Mouse (Mus musculus): ENCODE measurements at regions not wholly inside any gene's neighbourhood (a gene's known extent, or its start where the extent isn't known, plus 50 kb on each side); places are given as distances from the start of the nearest gene placed in this dataset.
"Not testable (repeated sequence)": the region's sequence is repeated elsewhere in the genome, so short reads cannot be mapped to it uniquely, and the experiment has no call there.

DNA sequence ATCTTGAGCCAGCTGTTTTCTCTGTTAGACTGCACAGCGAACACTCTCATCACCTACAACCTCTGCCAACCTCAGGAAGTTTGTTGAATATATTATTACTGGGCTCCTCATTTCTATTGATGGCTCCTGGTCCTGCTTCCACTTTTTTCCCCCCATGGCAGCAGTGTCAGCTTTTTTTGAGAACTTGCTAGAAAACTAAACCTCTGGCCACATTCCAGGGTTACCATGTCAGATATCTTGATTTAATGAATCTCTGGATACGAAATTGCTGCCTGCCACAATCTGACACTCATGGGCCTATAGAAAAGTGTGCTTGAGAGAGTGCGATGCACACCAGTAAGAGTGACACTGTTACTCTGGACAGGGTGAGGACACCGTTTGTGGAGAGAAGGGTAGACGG lies 170.6 kb upstream of the Slc25a13 start:
- DNase-seq (ENCODE audit: low spot score): no peak

DNA sequence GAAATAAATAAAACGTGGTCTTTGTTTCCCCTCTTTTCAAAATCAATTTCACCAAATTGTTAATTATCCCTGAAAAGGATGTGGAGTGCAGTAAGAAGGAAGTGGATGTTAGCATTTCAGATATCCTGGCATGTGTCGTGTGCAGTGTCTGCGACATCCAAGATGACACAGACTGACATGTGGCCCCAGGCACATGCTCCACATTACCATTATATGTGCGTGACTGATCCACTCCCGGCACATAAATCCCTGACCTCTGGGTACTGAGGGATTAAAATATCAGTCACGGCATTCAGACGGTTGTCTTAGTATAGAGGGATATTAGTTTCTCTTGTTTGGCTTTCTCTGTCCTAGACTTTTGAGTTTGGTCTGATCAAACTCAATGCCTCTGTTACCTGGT lies 168.0 kb upstream of the Slc25a13 start:
- no peak for DNase-seq (ENCODE audit: low spot score)

DNA sequence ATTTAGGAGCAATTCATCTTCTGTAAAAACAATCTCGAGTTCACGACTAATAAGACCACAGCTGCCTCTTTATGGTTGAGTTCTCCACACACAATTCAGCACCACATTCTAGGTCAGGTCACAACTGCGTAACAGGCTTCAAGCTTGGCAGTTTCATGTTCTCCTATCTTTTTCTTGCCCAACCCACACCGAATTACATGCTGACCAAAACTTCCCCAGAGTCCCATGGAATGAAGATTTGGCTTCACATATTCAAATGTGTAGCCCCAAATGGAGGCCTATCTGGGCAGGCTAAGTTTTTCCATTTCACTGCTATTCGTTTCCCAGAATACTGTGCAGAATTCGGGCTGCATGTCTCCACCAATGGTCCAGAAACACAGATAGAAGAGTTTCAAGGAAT lies 167.5 kb upstream of the Slc25a13 start:
- no peak for DNase-seq (ENCODE audit: low spot score)

- DNase-seq (ENCODE audit: low spot score): no peak
These were observed 155.4 kb upstream of the Slc25a13 start for GRCm38 (mm10) chr6:6372421-6372820.

GRCm38 (mm10) chr6:6371444-6372093 lies 154.6 kb upstream of the Slc25a13 start:
- DNase-seq (ENCODE audit: low spot score): no peak

GRCm38 (mm10) chr6:6364037-6364436 lies 147.1 kb upstream of the Slc25a13 start:
- DNase-seq (ENCODE audit: low spot score): peak; percentile 54

GRCm38 (mm10) chr6:6362678-6363354 lies 145.8 kb upstream of the Slc25a13 start:
- no peak for DNase-seq (ENCODE audit: low spot score)

GRCm38 (mm10) chr6:6361181-6361580 lies 144.2 kb upstream of the Slc25a13 start:
- not testable (repeated sequence) for DNase-seq (ENCODE audit: low spot score)

DNA sequence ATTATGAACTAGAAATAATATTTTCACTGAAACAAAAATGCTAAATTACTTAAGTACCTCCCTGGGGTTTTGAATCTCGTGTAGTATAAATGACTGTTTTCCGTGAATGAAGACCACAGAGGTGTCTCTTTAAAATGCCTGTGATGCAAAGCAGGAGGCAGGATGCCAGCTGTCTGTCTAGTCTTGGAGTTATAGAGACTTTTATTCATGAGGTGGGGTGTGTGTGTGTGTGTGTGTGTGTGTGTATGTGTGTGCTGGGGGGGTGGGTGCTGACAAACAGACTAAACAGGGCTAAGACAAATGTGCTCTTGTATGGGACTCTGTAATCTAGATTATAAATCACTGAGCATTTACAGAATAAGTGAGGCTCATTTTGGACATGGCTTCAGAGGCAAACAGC lies 140.5 kb upstream of the Slc25a13 start:
- DNase-seq (ENCODE audit: low spot score): no peak

- no peak for DNase-seq (ENCODE audit: low spot score)
These were observed 140.0 kb upstream of the Slc25a13 start for GRCm38 (mm10) chr6:6356967-6357366.

DNA sequence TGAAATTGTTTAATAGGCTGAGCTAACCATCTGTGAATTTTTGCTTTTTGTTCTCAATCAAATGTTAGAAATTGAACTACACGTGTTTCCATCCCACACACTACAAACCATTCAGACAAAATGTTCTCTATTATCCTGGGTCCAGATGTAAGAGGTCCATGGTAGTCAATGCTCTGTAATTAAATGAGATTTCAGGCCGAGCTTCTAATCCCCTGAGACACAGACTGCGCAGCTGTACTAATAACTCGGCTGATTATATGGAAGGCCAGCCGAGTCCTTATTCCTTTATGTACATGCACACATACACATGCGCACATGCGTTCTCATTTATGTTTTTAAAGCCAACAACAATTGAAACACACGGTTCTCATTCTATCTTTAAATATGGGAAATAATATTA lies 118.3 kb upstream of the Slc25a13 start:
- no peak for DNase-seq (ENCODE audit: low spot score)

DNA sequence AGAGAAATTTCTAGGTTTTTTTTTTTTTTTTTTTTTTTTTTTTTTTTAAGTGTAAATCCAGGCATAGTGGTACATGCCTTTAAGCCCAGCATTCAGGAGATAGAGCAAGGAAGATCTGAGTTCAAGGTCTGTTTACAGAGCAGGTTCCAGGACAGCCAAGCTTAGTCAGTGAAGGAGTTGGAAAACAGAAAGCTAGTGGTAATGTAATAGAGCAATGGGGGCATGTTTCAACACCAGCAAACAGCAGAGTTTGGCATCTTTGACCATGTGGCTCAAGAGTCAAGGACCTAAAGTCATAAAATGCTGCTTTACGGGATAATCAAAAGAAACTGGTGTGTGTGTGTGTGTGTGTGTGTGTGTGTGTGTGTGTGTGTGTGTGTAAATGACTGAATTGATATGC lies 113.3 kb upstream of the Slc25a13 start:
- DNase-seq (ENCODE audit: low spot score): no peak

- no peak for DNase-seq (ENCODE audit: low spot score)
These were observed 108.5 kb upstream of the Slc25a13 start for GRCm38 (mm10) chr6:6325516-6325915.

DNA sequence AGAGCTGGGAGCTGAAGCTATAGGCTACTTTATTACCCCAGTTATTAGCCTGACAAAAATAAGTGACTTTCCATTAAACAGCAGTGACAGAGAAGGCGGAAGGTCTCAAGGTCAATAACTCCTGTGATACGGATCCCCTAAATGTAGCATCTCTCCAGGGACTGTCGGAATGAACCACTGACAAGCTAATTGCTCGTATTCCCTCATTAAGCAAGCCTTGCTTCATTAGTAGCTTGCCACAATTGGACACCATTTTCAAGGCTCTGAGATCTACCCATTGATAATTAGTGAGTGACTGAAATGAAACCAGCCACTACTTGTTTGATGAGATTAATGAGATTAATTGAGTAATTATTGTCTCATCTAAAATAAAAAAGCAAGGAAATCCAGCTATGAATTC lies 99.8 kb upstream of the Slc25a13 start:
- DNase-seq (ENCODE audit: low spot score): no peak

- DNase-seq (ENCODE audit: low spot score): no peak
These were observed 96.2 kb upstream of the Slc25a13 start for GRCm38 (mm10) chr6:6313171-6313570.

- no peak for DNase-seq (ENCODE audit: low spot score)
These were observed 93.2 kb upstream of the Slc25a13 start for GRCm38 (mm10) chr6:6310213-6310612.

GRCm38 (mm10) chr6:6307618-6308017 lies 90.6 kb upstream of the Slc25a13 start:
- no peak for DNase-seq (ENCODE audit: low spot score)

- peak; percentile 65 for DNase-seq (ENCODE audit: low spot score)
These were observed 86.8 kb upstream of the Slc25a13 start for GRCm38 (mm10) chr6:6303767-6304166.

- no peak for DNase-seq (ENCODE audit: low spot score)
These were observed 84.1 kb upstream of the Slc25a13 start for GRCm38 (mm10) chr6:6301001-6301510.

- DNase-seq (ENCODE audit: low spot score): peak; percentile 35
These were observed 82.2 kb upstream of the Slc25a13 start for GRCm38 (mm10) chr6:6298867-6299852.

DNA sequence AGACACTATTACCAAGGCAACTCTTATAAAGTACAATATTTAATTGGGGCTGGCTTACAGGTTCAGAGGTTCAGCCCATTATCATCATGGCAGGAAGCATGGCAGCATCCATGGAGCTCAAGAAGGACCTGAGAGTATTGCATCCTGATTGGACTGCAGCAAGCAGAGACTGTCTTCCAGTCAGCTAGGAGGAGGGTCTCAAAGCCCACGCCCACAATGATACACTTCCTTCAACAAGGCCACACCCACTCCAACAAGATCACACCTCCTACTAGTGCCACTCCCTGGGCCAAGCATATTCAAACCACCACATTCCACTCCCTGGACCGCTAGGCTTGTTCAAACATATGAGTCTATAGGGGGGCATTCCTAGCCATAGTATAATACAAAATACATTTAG lies 78.6 kb upstream of the Slc25a13 start:
- not testable (repeated sequence) for DNase-seq (ENCODE audit: low spot score)

DNA sequence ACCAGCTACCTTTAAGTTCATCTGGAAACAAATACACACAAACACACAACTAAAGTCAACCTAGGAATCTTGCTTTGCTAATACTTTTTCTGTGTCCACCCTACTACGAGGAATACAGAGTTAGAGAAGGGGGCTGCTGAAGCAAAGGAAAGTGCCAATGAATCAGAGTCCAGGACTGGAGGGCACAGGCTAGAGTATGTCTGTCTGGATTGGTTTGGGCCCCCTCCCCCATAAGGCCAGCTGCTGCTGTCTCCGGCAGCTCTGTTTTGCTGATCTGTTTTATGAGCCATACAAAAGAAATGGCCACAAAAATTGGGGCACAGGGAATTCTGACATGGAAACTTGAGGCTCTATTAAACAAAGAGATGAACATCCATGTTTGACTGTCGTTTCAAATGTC lies 74.8 kb upstream of the Slc25a13 start:
- no peak for DNase-seq (ENCODE audit: low spot score)

Measured in embryo, embryonic 10 days (tissue).